Mouse (Mus musculus): ENCODE data around the gene Dmkn. TPM values are rescaled to one million over a fixed set of nuclear protein-coding genes. Genes with fewer than 3 reads are reported as not detected.

Gene Dmkn
- polyA plus RNA-seq (2012; rRNA removed) = 4.2 and 71.6 TPM in 2 replicates

DNA sequence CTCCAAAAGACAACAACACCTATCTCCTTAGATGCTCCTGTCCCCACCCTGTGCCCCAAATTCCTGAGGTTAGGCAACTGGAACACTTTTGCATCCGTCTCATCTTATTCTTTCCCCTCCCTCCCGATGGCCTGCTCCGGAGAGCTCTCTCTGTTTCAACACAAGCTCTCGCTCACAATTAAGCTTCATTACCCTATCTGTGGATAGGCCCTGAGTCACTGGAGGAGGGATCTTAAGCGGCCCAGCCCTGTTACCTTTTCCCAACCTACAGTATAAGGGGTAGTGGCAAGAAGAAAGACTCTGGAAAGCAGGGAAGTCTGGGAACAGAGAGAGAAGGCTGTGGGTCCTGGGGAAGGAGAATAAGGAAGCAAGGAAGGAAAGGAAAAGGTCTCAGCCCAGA, at the start of gene Dmkn:
TSS of gene Dmkn (plus strand) at position 301 of the 400 bp plus-strand sequence.

DNA sequence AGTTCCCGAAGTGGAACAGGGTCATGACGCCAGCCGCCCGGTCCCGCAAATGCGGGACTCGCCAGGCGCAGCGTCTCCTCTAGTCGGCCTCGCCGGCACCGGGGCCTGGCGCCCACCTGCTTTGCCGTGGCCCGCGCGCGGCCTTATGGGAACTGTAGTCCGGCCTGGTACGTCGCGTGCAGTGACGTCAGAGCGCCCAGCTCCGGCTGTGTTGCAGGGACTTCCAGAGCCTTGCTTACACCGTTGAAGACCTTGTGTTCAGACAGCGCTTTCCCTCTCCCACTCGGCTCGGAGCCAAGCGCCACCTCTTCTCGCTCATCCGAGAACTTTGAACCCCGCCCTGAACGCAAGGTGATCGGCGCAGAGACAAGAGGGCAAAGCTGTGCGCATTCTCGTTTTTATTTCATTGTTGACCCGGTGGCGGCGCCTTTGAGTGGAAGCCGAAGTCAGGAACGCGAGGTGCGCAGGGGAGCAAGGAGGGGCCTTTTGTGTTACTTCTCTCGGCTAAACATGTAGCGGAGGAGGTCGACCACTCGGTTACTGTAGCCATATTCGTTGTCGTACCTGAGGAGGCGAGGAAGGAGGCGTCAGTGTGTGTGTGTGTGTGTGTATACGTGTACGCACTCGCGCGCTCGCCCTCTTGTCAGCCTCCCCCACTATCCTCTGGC, 34.0 kb upstream of the Dmkn start, which contains the start of gene Tmem147:
TSS of gene Tmem147 (minus strand) at position 145 of the 668 bp plus-strand sequence.

DNA sequence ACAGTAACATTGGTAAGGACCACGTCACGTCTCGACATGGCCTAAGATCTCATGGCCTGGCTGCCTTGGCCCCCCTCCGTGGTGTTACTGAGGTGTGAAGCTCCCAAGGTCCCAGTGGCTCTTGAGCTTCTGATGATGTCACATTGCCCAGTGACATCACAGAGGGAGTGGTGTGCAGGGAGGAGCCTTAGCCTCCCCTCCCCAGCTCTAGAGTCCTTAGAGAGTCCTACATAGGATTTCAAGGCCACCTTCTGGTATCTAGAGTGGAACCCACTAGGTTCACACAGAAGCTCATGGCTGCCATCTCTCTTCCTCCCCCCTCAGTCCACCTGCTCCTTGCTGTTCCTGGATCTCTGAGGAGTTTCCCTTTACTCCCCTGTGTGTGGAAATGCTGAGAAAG, 19.9 kb upstream of the Dmkn start, which contains the start of gene Gapdhs:
TSS of gene Gapdhs (minus strand) at position 65 of the 400 bp plus-strand sequence.

DNA sequence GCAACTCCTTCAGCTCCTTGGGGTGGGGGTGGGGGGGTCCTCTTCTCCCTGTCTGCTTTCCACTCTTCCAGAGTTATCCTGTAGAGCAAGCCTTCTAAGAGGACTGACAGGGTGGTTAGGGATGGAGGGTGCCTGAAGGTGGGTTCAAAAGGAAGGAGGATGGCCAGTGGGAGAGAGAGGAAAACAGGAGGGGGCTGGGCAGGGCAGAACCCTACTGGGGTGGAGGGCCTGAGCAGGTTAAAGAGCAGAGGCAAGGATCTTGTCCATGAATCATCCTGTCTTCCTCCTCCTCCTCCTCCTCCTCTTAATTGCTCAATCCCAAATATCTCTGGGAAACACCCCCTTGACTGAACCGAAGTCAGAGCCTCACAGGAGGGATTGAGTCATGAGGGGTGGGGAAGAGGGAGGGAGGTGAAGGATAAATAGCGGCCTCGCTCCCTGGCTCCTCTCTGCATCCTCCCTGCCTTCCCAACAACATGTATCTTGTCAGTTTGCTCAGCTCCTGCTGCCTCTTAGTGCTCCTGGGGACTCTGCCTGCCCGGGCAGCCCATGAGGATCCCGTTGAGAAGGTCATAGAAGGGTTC, 12.4 kb upstream of the Dmkn start, which contains the start of gene Sbsn:
TSS of gene Sbsn (plus strand) at position 386 of the 584 bp plus-strand sequence.

DNA sequence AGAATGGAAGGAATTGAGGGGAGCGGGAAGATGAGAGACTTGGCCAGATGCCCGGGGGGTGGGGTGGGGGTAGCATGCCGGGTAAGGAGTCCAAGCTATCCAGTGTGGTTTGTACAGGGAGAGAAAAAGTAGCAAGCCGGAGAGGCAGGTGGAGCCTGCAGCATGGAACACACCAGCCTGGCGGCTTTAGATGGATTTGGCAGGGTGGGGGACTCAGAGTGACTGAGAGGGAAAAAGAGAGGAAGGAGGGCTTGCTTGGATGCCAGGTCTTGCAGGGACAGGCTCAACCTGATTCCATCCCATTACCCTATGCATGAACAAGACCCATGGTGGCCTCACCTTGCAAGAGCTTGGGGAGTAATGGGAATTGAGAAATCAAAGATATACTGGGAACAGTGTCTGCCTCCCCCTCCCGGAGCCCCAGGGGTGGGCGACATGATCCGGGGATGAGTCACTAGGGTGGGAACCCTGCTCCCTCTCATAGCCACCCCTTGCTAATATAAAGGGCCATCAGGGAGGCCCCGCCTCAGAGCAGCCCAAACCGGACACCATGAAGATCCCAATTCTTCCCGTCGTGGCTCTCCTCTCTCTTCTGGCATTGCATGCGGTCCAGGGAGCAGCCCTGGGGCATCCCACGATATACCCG, 23.9 kb downstream of the Dmkn start, which contains the start of gene Krtdap:
TSS of gene Krtdap (plus strand) at position 520 of the 646 bp plus-strand sequence.

DNA sequence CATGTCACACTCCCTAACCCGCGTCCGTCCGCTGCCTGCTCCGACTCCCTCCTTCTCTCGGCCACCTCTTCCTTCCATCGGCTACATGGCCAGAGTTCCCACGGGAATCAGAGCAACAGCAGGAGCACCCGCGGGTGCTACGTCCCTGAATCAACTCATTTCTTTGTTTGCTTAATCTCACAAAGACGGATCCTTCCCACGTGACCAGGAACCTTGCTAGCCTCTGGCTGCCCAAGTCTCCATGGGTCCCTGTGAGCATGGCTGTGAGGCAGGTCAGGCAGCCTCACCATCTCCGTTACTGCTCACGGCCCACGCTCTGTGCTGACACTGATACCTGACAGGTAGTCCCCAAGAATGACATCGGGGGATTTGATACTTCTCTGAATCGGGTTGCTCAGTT, 60.1 kb downstream of the Dmkn start, which contains the start of gene Ffar2:
TSS of gene Ffar2 (minus strand) at position 101 of the 400 bp plus-strand sequence.

Other genes with a start within 250 kb of the Dmkn start
- 165 and 210 TPM in 2 replicates for gene Arhgap33, start 228.7 kb upstream of the Dmkn start, polyA plus RNA-seq (2012; rRNA removed)
- 7.0 and 8.7 TPM in 2 replicates for gene Hspb6, start 211.6 kb upstream of the Dmkn start, polyA plus RNA-seq (2012; rRNA removed)
- gene Proser3, start 211.5 kb upstream of the Dmkn start, polyA plus RNA-seq (2012; rRNA removed) = 20.1 and 22.2 TPM in 2 replicates
- gene Lin37, start 203.9 kb upstream of the Dmkn start, polyA plus RNA-seq (2012; rRNA removed) = 47.1 and 50.2 TPM in 2 replicates
- 85.4 and 92.4 TPM in 2 replicates for gene U2af1l4, start 200.5 kb upstream of the Dmkn start, polyA plus RNA-seq (2012; rRNA removed)
- gene Gm49396, start 200.4 kb upstream of the Dmkn start, polyA plus RNA-seq (2012; rRNA removed) = 4.8 and 6.0 TPM in 2 replicates
- gene Psenen, start 200.1 kb upstream of the Dmkn start, polyA plus RNA-seq (2012; rRNA removed) = 131 and 143 TPM in 2 replicates
- 6.7 and 6.8 TPM in 2 replicates for gene Igflr1, start 198.3 kb upstream of the Dmkn start, polyA plus RNA-seq (2012; rRNA removed)
- gene Kmt2b, start 175.0 kb upstream of the Dmkn start, polyA plus RNA-seq (2012; rRNA removed) = 49.7 and 51.5 TPM in 2 replicates
- gene Zbtb32, start 164.8 kb upstream of the Dmkn start, polyA plus RNA-seq (2012; rRNA removed) = 0.24 and 0.32 TPM in 2 replicates
- gene Upk1a, start 150.9 kb upstream of the Dmkn start, polyA plus RNA-seq (2012; rRNA removed) = 1.9 TPM in 2 replicates
- gene Cox6b1, start 137.6 kb upstream of the Dmkn start, polyA plus RNA-seq (2012; rRNA removed) = 1,148 and 1,214 TPM in 2 replicates
- not detected in 2 replicates for gene Etv2, start 127.9 kb upstream of the Dmkn start, polyA plus RNA-seq (2012; rRNA removed)
- 73.9 and 80.1 TPM in 2 replicates for gene Rbm42, start 113.4 kb upstream of the Dmkn start, polyA plus RNA-seq (2012; rRNA removed)
- gene Haus5, start 98.8 kb upstream of the Dmkn start, polyA plus RNA-seq (2012; rRNA removed) = 22.4 and 23.9 TPM in 2 replicates
- gene Pmis2, start 92.2 kb upstream of the Dmkn start, polyA plus RNA-seq (2012; rRNA removed) = not detected in 2 replicates
- not detected in 2 replicates for gene 2200002J24Rik, start 64.8 kb upstream of the Dmkn start, polyA plus RNA-seq (2012; rRNA removed)
- 2.9 and 3.7 TPM in 2 replicates for gene Atp4a, start 51.5 kb upstream of the Dmkn start, polyA plus RNA-seq (2012; rRNA removed)
- 226 TPM in 2 replicates for gene Tmem147, start 34.2 kb upstream of the Dmkn start, polyA plus RNA-seq (2012; rRNA removed)
- 0.13 and 0.17 TPM in 2 replicates for gene Gapdhs, start 20.1 kb upstream of the Dmkn start, polyA plus RNA-seq (2012; rRNA removed)
- 4.8 and 16.7 TPM in 2 replicates for gene Sbsn, start 12.3 kb upstream of the Dmkn start, polyA plus RNA-seq (2012; rRNA removed)
- gene Krtdap, start 24.1 kb downstream of the Dmkn start, polyA plus RNA-seq (2012; rRNA removed) = 0.41 and 2.3 TPM in 2 replicates
- 0.12 and 0.36 TPM in 2 replicates for gene Ffar2, start 60.0 kb downstream of the Dmkn start, polyA plus RNA-seq (2012; rRNA removed)
- gene Ffar3, start 92.4 kb downstream of the Dmkn start, polyA plus RNA-seq (2012; rRNA removed) = 0.04 TPM in 1 of 2 replicates, not detected in the other
- not detected in 2 replicates for gene Ffar1, start 97.8 kb downstream of the Dmkn start, polyA plus RNA-seq (2012; rRNA removed)
- gene Cd22, start 116.6 kb downstream of the Dmkn start, polyA plus RNA-seq (2012; rRNA removed) = 0.05 and 0.28 TPM in 2 replicates
- 2.1 and 3.7 TPM in 2 replicates for gene Mag, start 151.1 kb downstream of the Dmkn start, polyA plus RNA-seq (2012; rRNA removed)
- gene Hamp2, start 160.9 kb downstream of the Dmkn start, polyA plus RNA-seq (2012; rRNA removed) = not detected in 2 replicates
- gene Hamp, start 180.3 kb downstream of the Dmkn start, polyA plus RNA-seq (2012; rRNA removed) = 0.30 TPM in 1 of 2 replicates, not detected in the other
- gene Usf2, start 193.0 kb downstream of the Dmkn start, polyA plus RNA-seq (2012; rRNA removed) = 151 and 162 TPM in 2 replicates
- 15.1 and 19.2 TPM in 2 replicates for gene Lsr, start 209.7 kb downstream of the Dmkn start, polyA plus RNA-seq (2012; rRNA removed)
- 0.39 and 0.44 TPM in 2 replicates for gene Fam187b, start 210.0 kb downstream of the Dmkn start, polyA plus RNA-seq (2012; rRNA removed)